Mouse (Mus musculus): Measurements from ENCODE around the gene Eml2. TPM values are rescaled to one million over a fixed set of nuclear protein-coding genes. Genes with fewer than 3 reads are reported as not detected.

Gene Eml2
- polyA plus RNA-seq, 1 experiment from 2014 or later, result 10.9 TPM

DNA sequence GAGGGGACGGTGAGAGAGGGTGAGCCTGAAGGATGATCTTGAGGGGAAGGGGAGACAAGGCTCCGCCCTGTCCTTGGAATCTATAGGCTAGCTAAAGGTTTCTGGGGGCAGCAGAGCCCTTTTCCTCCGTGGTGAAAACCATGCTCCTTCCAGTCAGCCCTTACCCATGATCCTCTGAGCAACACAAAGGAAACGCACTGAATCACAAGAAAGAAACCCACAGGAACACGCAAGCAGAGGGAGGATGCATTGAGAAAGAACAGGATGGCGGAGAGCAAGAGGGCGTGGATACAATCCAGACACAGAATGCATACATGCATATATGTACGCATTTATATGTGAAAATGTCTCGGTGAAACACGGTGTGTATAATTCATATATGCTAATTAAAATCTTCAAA, 6.7 kb upstream of the Eml2 start:
- Histone ChIP-seq H3K27me3 (ENCODE audit: control insufficient read depth, insufficient read depth, low read length) (no peaks in the 10 kb centered on the region; the same call in 1 of the 2 replicates), H3K4me2 (ENCODE audit: low read depth, low read length) (no peak overlapping the region), H3K9me3 (replicated peaks; ENCODE audit: control insufficient read depth, low read length) (no peaks in the 10 kb centered on the region), H3K27ac (ENCODE audit: low read length) (0 out of 2 replicates have a peak overlapping the region, but pooled peaks have one; percentile 2), H3K4me1 (ENCODE audit: control insufficient read depth, insufficient read depth, low read length) (peaks cover 28% of the 10 kb centered on the region), H3K9ac (ENCODE audit: low read length) (no peak overlapping the region), H3K4me3 (replicated peaks; ENCODE audit: low read length) (no peak overlapping the region), H3K36me3 (ENCODE audit: control insufficient read depth, insufficient read depth, low read length) (no peaks in the 10 kb centered on the region)
- no peak for ATAC-seq (ENCODE audit: insufficient read depth, low FRiP score)
- 59% methylated on average over 10 of the region's 10 CpGs for WGBS

DNA sequence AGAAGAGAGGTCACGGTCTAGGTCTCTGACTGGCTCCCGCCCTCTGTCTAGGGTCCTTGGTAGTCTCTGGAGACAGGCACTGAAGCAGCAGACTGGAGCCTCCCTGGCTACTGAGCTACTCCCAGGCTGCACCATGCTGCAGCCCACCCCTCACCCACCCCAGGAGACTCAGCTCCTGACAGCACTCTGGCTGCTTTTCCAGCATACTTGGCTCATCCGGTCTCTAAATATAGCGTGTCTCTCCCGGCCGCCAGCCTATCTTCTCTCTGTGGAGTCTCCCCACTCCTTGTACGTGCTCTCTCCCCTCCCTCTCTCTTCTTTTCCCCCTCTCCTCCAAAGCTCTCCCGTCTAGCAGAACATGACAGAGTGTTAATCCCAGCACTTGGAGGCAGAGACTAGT, 6.1 kb upstream of the Eml2 start:
- H3K36me3 ChIP-seq (ENCODE audit: control insufficient read depth, insufficient read depth, low read length), result no peaks in the 10 kb centered on the region
- no peaks in the 10 kb centered on the region; the same call in 1 of the 2 replicates for H3K27me3 ChIP-seq (ENCODE audit: control insufficient read depth, insufficient read depth, low read length)
- 40% methylated on average over 8 of the region's 8 CpGs for WGBS
- H3K4me3 ChIP-seq (replicated peaks; ENCODE audit: low read length), result no peak overlapping the region
- ATAC-seq (ENCODE audit: insufficient read depth, low FRiP score), result peak; percentile 65; the same call in 1 of the 2 replicates
- peak overlapping the region; percentile 2; the same call in 1 of the 2 replicates for H3K27ac ChIP-seq (ENCODE audit: low read length)
- H3K4me2 ChIP-seq (ENCODE audit: low read depth, low read length), result no peak overlapping the region
- peaks cover 21% of the 10 kb centered on the region for H3K4me1 ChIP-seq (ENCODE audit: control insufficient read depth, insufficient read depth, low read length)
- H3K9ac ChIP-seq (ENCODE audit: low read length), result peak overlapping the region; percentile 47; the same call in 1 of the 2 replicates
- no peaks in the 10 kb centered on the region for H3K9me3 ChIP-seq (replicated peaks; ENCODE audit: control insufficient read depth, low read length)

DNA sequence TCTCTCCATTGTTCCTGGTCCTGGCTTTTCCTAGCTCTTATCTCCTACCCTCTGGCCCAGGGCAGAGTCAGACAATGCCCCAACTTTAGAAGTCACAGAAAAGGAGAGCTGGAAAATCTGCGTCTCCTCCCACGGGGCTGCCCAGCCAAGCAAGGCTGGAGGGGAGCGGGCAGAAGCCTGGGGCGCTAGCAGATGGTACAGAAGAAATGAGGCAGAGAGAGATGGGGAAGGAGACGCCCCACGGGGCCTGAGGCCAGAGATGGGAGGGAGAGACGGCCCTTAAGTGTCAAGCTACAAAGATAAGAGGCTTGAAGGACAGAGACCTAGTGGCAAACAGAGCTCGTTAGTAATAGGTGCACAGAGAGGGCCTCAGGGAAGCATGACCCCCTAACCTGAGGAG, 4.4 kb upstream of the Eml2 start:
- Histone ChIP-seq H3K36me3 (ENCODE audit: control insufficient read depth, insufficient read depth, low read length) (no peaks in the 10 kb centered on the region), H3K4me3 (replicated peaks; ENCODE audit: low read length) (no peak overlapping the region), H3K9ac (ENCODE audit: low read length) (no peak overlapping the region), H3K4me1 (ENCODE audit: control insufficient read depth, insufficient read depth, low read length) (peaks cover 13% of the 10 kb centered on the region; the same call in 1 of the 2 replicates), H3K27me3 (ENCODE audit: control insufficient read depth, insufficient read depth, low read length) (peaks cover 16% of the 10 kb centered on the region), H3K4me2 (ENCODE audit: low read depth, low read length) (no peak overlapping the region), H3K9me3 (replicated peaks; ENCODE audit: control insufficient read depth, low read length) (no peaks in the 10 kb centered on the region), H3K27ac (ENCODE audit: low read length) (no peak overlapping the region)
- ATAC-seq (ENCODE audit: insufficient read depth, low FRiP score), result no peak
- WGBS, result 50% methylated on average over 8 of the region's 8 CpGs

DNA sequence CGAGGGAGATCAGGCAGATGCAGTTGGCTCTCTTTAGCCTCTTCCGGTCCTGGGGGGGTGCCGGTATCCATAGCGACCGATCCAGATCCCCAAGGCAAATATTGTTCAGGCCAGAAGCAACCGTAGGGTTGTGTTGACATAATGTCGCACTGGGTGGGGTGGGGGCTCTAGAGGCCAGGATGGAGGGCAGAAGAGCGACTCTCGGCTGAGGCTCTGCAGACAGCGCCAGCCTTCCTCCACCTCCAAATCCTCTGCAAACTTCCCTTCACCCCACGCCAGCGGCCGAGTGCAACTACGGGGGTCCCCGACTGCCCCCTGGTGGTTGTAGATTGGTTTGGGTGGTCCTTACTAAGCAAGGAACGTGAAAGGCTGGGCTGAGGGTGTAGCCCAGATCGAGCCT, 3.3 kb upstream of the Eml2 start:
- Histone ChIP-seq H3K4me2 (ENCODE audit: low read depth, low read length) (peak overlapping the region; percentile 44), H3K9me3 (replicated peaks; ENCODE audit: control insufficient read depth, low read length) (no peaks in the 10 kb centered on the region), H3K4me3 (replicated peaks; ENCODE audit: low read length) (peak overlapping the region; percentile 22), H3K4me1 (ENCODE audit: control insufficient read depth, insufficient read depth, low read length) (peaks cover 13% of the 10 kb centered on the region; the same call in 1 of the 2 replicates), H3K27ac (ENCODE audit: low read length) (no peak overlapping the region), H3K27me3 (ENCODE audit: control insufficient read depth, insufficient read depth, low read length) (peaks cover 26% of the 10 kb centered on the region), H3K9ac (ENCODE audit: low read length) (no peak overlapping the region; the same call in 1 of the 2 replicates), H3K36me3 (ENCODE audit: control insufficient read depth, insufficient read depth, low read length) (no peaks in the 10 kb centered on the region)
- peak; percentile 53; the same call in 1 of the 2 replicates for ATAC-seq (ENCODE audit: insufficient read depth, low FRiP score)
- 4% methylated on average over 17 of the region's 17 CpGs for WGBS

DNA sequence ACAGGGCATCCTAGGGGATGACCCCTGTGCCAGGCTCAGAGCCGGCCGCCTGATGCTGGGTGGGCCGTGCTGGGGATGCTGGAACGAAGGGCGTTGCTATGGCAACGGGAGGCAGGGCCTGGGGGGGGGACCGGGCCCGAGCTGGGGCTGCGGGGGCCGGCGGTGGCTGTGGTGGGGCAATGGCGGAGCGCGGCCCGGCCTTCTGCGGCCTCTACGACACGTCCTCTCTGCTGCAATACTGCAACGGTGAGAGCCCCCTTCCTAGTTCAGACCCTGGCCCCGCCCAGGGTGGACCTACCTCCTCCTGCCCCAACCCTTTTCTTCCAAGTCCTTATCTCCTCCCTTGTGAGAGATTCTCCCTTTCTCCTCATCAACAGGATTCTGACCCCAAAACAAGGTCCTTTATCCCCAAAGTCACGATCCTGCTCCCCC, 311 bp downstream of the Eml2 start:
- peaks cover 50% of the 10 kb centered on the region for H3K27me3 ChIP-seq (ENCODE audit: control insufficient read depth, insufficient read depth, low read length)

DNA sequence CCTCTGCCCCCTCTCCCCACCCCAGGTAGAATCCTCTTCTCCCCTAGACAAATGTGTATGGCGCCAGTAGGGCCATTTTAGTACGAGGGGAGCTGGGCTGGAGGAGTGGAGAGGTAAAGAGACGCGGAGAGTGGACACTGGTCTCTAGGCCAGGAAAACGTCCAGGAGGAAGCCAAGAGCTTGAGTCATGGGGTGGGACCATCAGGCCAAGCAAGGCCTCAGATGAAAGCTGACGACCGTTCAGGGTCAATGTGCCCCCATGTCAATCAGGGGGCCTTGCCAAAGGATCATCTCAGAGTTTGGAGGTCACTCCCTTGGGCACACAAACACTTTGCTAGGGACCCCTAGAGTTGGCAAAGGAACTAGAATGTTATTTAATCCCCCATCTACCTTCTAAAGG, 995 bp downstream of the Eml2 start:
- Histone ChIP-seq H3K9me3 (replicated peaks; ENCODE audit: control insufficient read depth, low read length) (no peaks in the 10 kb centered on the region; the same call in 1 of the 2 replicates), H3K4me3 (replicated peaks; ENCODE audit: low read length) (no peak overlapping the region), H3K36me3 (ENCODE audit: control insufficient read depth, insufficient read depth, low read length) (no peaks in the 10 kb centered on the region), H3K27ac (ENCODE audit: low read length) (no peak overlapping the region), H3K27me3 (ENCODE audit: control insufficient read depth, insufficient read depth, low read length) (peaks cover 50% of the 10 kb centered on the region), H3K9ac (ENCODE audit: low read length) (no peak overlapping the region), H3K4me2 (ENCODE audit: low read depth, low read length) (no peak overlapping the region), H3K4me1 (ENCODE audit: control insufficient read depth, insufficient read depth, low read length) (peaks cover 20% of the 10 kb centered on the region)
- no peak for ATAC-seq (ENCODE audit: insufficient read depth, low FRiP score)
- 75% methylated on average over 7 of the region's 7 CpGs for WGBS

More for the DNA sequence above, 311 bp downstream of the Eml2 start:
- WGBS, result 9% methylated on average over 21 of the region's 21 CpGs
- no peak for ATAC-seq (ENCODE audit: insufficient read depth, low FRiP score)
- H3K4me3 ChIP-seq (replicated peaks; ENCODE audit: low read length), result peak overlapping the region; percentile 20
- H3K9ac ChIP-seq (ENCODE audit: low read length), result peak overlapping the region; percentile 52; the same call in 1 of the 2 replicates
- H3K27ac ChIP-seq (ENCODE audit: low read length), result no peak overlapping the region
- no peaks in the 10 kb centered on the region; the same call in 1 of the 2 replicates for H3K9me3 ChIP-seq (replicated peaks; ENCODE audit: control insufficient read depth, low read length)
- H3K4me1 ChIP-seq (ENCODE audit: control insufficient read depth, insufficient read depth, low read length), result peaks cover 18% of the 10 kb centered on the region
- no peaks in the 10 kb centered on the region for H3K36me3 ChIP-seq (ENCODE audit: control insufficient read depth, insufficient read depth, low read length)
- H3K4me2 ChIP-seq (ENCODE audit: low read depth, low read length), result peak overlapping the region; percentile 22; the same call in 1 of the 2 replicates

DNA sequence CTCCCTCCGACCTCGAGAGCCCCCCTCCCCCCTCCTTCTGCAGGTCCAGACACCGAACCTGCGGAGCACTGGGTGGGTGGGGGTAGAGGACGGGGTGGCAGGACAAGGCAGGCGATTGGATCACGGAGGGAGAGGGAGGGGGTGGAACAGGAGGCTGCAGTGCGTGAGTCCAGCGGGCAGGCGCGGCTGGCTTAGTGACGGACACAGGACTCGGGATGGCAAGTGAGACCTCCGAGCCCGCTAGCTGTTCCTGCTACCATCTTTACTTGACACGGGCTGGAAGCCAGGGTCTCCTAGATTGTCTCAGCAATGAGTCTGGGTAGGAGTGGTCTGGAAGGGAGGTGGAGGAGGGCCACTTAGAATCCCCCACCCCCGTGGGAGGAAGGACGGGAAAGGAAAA, 1.8 kb downstream of the Eml2 start:
- WGBS, result 14% methylated on average over 18 of the region's 18 CpGs
- Histone ChIP-seq H3K9me3 (replicated peaks; ENCODE audit: control insufficient read depth, low read length) (no peaks in the 10 kb centered on the region; the same call in 1 of the 2 replicates), H3K27me3 (ENCODE audit: control insufficient read depth, insufficient read depth, low read length) (peaks cover 50% of the 10 kb centered on the region), H3K27ac (ENCODE audit: low read length) (no peak overlapping the region), H3K9ac (ENCODE audit: low read length) (no peak overlapping the region), H3K36me3 (ENCODE audit: control insufficient read depth, insufficient read depth, low read length) (no peaks in the 10 kb centered on the region), H3K4me1 (ENCODE audit: control insufficient read depth, insufficient read depth, low read length) (peaks cover 17% of the 10 kb centered on the region), H3K4me2 (ENCODE audit: low read depth, low read length) (no peak overlapping the region), H3K4me3 (replicated peaks; ENCODE audit: low read length) (no peak overlapping the region; the same call in 1 of the 2 replicates)
- no peak for ATAC-seq (ENCODE audit: insufficient read depth, low FRiP score)

DNA sequence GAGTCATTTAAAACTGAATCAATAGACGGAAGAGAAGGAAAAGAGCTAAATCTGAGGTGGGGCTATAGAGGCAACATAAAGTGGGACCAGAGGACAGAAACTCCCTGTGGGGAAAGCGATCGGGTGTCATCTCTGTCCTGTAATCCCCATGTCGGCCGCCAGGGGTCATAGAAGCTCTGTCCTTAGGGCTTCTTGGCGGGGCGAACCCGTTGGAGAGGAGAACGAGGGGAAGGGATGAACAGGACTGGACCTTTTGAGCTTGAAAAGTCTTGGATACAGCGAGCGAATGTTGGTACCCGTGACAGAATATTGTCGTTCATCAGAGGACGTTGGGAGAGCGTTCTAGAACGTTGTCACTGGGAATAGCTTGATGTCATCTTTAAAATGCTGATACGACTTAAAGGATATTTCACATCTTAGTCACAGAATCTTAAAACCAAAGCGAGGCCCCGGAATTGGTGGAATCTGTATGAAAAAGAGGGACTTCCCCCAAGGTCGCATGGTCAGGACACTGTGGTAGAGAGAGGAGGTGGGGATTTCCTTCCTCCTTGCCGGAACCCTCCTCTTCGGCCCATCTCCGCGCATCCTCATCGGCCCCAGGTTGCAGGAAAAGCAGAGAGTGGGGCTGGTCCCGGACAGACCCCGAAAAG, 2.3 kb downstream of the Eml2 start:
- Histone ChIP-seq H3K27me3 (ENCODE audit: control insufficient read depth, insufficient read depth, low read length) (peaks cover 50% of the 10 kb centered on the region), H3K4me2 (ENCODE audit: low read depth, low read length) (peak overlapping the region; percentile 43), H3K9me3 (replicated peaks; ENCODE audit: control insufficient read depth, low read length) (no peaks in the 10 kb centered on the region; the same call in 1 of the 2 replicates), H3K4me3 (replicated peaks; ENCODE audit: low read length) (peak overlapping the region; percentile 25; the same call in 1 of the 2 replicates), H3K4me1 (ENCODE audit: control insufficient read depth, insufficient read depth, low read length) (peaks cover 17% of the 10 kb centered on the region), H3K27ac (ENCODE audit: low read length) (no peak overlapping the region), H3K36me3 (ENCODE audit: control insufficient read depth, insufficient read depth, low read length) (no peaks in the 10 kb centered on the region), H3K9ac (ENCODE audit: low read length) (no peak overlapping the region)
- 5% methylated on average over 27 of the region's 27 CpGs for WGBS
- no peak for ATAC-seq (ENCODE audit: insufficient read depth, low FRiP score)

DNA sequence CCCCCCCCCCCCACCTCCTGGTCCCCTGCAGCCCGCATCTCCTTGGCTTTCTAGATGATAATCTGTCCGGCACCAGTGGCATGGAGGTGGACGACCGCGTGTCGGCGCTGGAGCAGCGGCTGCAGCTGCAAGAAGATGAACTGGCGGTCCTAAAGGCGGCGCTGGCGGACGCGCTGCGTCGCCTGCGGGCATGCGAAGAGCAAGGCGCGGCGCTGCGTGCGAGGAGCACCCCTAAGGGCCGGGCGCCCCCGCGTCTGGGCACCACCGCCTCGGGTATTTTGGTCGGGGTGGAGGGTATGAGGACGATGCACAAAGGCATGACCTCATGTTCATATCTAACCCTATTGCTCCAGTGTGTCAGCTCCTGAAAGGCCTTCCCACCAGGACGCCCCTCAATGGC, 3.0 kb downstream of the Eml2 start:
- under 1% methylated on average over 31 of the region's 32 CpGs for WGBS
- no peak for ATAC-seq (ENCODE audit: insufficient read depth, low FRiP score)
- peak overlapping the region; percentile 25 for H3K4me3 ChIP-seq (replicated peaks; ENCODE audit: low read length)
- peaks cover 17% of the 10 kb centered on the region for H3K4me1 ChIP-seq (ENCODE audit: control insufficient read depth, insufficient read depth, low read length)
- H3K9ac ChIP-seq (ENCODE audit: low read length), result no peak overlapping the region
- H3K27ac ChIP-seq (ENCODE audit: low read length), result no peak overlapping the region
- H3K4me2 ChIP-seq (ENCODE audit: low read depth, low read length), result peak overlapping the region; percentile 43
- no peaks in the 10 kb centered on the region; the same call in 1 of the 2 replicates for H3K9me3 ChIP-seq (replicated peaks; ENCODE audit: control insufficient read depth, low read length)
- H3K27me3 ChIP-seq (ENCODE audit: control insufficient read depth, insufficient read depth, low read length), result peaks cover 50% of the 10 kb centered on the region
- H3K36me3 ChIP-seq (ENCODE audit: control insufficient read depth, insufficient read depth, low read length), result no peaks in the 10 kb centered on the region

All from stomach, embryonic 16.5 days (tissue).